Mouse (Mus musculus) embryonic fibroblast, embryonic 13.5 days (primary cell): ENCODE results near the gene Gga1. TPM values are rescaled to one million over a fixed set of nuclear protein-coding genes. Genes with fewer than 3 reads are reported as not detected.
A peak's percentile ranks its signal among the peaks of the same experiment; 100 is the strongest.

ENCODE experiments used
- H3K27ac ChIP-seq: 2 replicates; pipeline ENCODE4 v1.5.1; 2012; ENCODE audit warnings: low read length, control low read depth, inconsistent platforms; ENCODE audit not compliant: insufficient read depth
- H3K4me1 ChIP-seq: 2 replicates; pipeline ENCODE4 v1.6.1; 2011; ENCODE audit warnings: low read length; ENCODE audit not compliant: control insufficient read depth, insufficient read depth
- H3K4me3 ChIP-seq: 2 replicates; pipeline ENCODE4 v1.5.1; 2011; ENCODE audit warnings: mild to moderate bottlenecking, control low read depth, low read length; ENCODE audit not compliant: insufficient read depth
- CTCF ChIP-seq: IDR thresholded peaks from 2 replicates; pipeline ENCODE4 v1.5.1; 2011; ENCODE audit warnings: mild to moderate bottlenecking, control low read depth, low read length, moderate library complexity, borderline replicate concordance; ENCODE audit not compliant: insufficient read depth
- POLR2A ChIP-seq: IDR thresholded peaks from 2 replicates; pipeline ENCODE4 v1.6.1; 2011; ENCODE audit warnings: low read depth, mild to moderate bottlenecking, control low read depth, low read length, moderate library complexity
- polyA plus RNA-seq: library from polyadenylated mRNA; stranded (reverse); fragments of >200 nt; gene quantifications from 2 replicates; pipeline ENCODE4 v1.2.4, GENCODE M21; 2011; ENCODE audit warnings: low read depth; ENCODE audit not compliant: missing spikeins, insufficient read length

Gga1 gene
- polyA plus RNA-seq, 1 experiment: 33.1 TPM

GRCm38 (mm10) chr15:78918126-78918525 lies 41.1 kb downstream of the Gga1 start:
- Histone ChIP-seq H3K4me1 (peaks cover 9% of the 10 kb centered on the region; the same call in 1 of the 2 replicates), H3K27ac (no peak overlapping the region), H3K4me3 (no peak overlapping the region)
- TF ChIP-seq CTCF: no peak
- TF ChIP-seq POLR2A: no peak

GRCm38 (mm10) chr15:78919914-78920313 lies 42.9 kb downstream of the Gga1 start:
- H3K27ac ChIP-seq: no peak overlapping the region

GRCm38 (mm10) chr15:78922700-78923099 lies 45.7 kb downstream of the Gga1 start:
- Histone ChIP-seq H3K4me1 (peaks cover 17% of the 10 kb centered on the region), H3K27ac (no peak overlapping the region), H3K4me3 (no peak overlapping the region)
- TF ChIP-seq CTCF (no peak), POLR2A (no peak)

More at GRCm38 (mm10) chr15:78919914-78920313, 42.9 kb downstream of the Gga1 start:
- H3K4me3 ChIP-seq: no peak overlapping the region
- peaks cover 10% of the 10 kb centered on the region for H3K4me1 ChIP-seq
- no peak for TF ChIP-seq CTCF
- TF ChIP-seq POLR2A: no peak

GRCm38 (mm10) chr15:78923585-78923984 lies 46.6 kb downstream of the Gga1 start:
- Histone ChIP-seq H3K4me1 (peaks cover 17% of the 10 kb centered on the region), H3K27ac (no peak overlapping the region), H3K4me3 (no peak overlapping the region)
- TF ChIP-seq POLR2A (no peak), CTCF (no peak)

- Histone ChIP-seq H3K4me1 (peaks cover 19% of the 10 kb centered on the region), H3K27ac (peak overlapping the region; percentile 92), H3K4me3 (no peak overlapping the region)
- TF ChIP-seq POLR2A: no peak
- no peak for TF ChIP-seq CTCF
Observed at GRCm38 (mm10) chr15:78925129-78925528, 48.1 kb downstream of the Gga1 start.

GRCm38 (mm10) chr15:78926021-78926919 lies 49.3 kb downstream of the Gga1 start, which contains the start of gene Lgals1:
TSS of gene Lgals1 (plus strand) at chr15:78926725.
- TF ChIP-seq POLR2A: peak; percentile 100
- no peak for TF ChIP-seq CTCF
- Histone ChIP-seq H3K4me1 (peaks cover 20% of the 10 kb centered on the region), H3K4me3 (peak within 1 kb of the TSS; percentile 82), H3K27ac (peak within 1 kb of the TSS; percentile 99)

GRCm38 (mm10) chr15:78927021-78927787 lies 50.2 kb downstream of the Gga1 start:
- Histone ChIP-seq H3K27ac (peak overlapping the region; percentile 99), H3K4me1 (peaks cover 20% of the 10 kb centered on the region), H3K4me3 (peak overlapping the region; percentile 82)
- TF ChIP-seq CTCF (no peak), POLR2A (peak; percentile 39; the same call in 1 of the 2 replicates)

GRCm38 (mm10) chr15:78927788-78928457 lies 50.9 kb downstream of the Gga1 start:
- Histone ChIP-seq H3K27ac (peak overlapping the region; percentile 99), H3K4me1 (peaks cover 20% of the 10 kb centered on the region), H3K4me3 (peak overlapping the region; percentile 82)
- TF ChIP-seq POLR2A (peak; percentile 67), CTCF (no peak)

GRCm38 (mm10) chr15:78928539-78928938 lies 51.5 kb downstream of the Gga1 start:
- H3K4me3 ChIP-seq: peak overlapping the region; percentile 46
- H3K4me1 ChIP-seq: peaks cover 20% of the 10 kb centered on the region
- peak overlapping the region; percentile 82 for H3K27ac ChIP-seq
- no peak for TF ChIP-seq CTCF
- TF ChIP-seq POLR2A: peak; percentile 38
